Mouse (Mus musculus): ENCODE data around the gene Psmd11.
"Not testable (repeated sequence)": the region's sequence is repeated elsewhere in the genome, so short reads cannot be mapped to it uniquely, and the experiment has no call there.

Gene Psmd11

GRCm38 (mm10) chr11:80428381-80429008 is at the start of gene Psmd11:
Psmd11 (plus strand) TSS chr11:80428615.
- peak; percentile 95 for DNase-seq (ENCODE audit: low spot score)

DNA sequence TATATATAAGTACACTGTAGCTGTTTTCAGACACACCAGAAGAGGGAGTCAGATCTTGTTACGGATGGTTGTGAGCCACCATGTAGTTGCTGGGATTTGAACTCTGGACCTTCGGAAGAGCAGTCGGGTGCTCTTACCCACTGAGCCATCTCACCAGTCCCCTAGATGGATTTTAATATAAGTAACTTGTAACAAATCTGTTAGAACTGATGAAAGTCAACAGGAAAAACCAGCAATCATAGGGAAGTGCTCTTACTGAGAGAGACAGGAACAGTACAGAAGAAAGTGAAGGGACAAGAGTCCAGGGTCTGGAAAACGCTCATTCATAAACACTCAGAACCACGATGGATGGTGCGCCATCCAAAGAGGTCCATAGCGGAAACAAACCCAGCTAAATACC is 49.2 kb upstream of the Psmd11 start:
- not testable (repeated sequence) for DNase-seq (ENCODE audit: low spot score)

DNA sequence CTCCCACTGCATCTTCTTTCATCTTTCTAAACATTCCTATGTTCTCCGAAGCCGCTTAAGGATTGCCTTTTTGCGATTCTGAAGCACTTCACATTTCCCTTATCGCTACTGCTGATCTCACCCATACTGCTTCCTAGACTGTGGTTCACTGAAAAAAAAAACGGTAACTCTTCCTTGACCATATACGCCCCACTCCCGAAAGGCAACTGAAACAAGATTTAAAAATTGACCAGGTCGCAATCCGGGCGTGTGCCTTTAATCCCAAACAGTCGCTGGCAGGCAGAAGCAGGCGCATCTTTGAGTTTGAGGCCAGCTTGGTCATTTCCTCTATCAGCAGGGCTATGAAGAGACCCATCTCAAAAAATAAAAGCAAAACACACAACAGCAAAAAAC is 45.8 kb upstream of the Psmd11 start:
- DNase-seq (ENCODE audit: low spot score), result peak; percentile 23

- DNase-seq (ENCODE audit: low spot score), result peak; percentile 99
Measured at GRCm38 (mm10) chr11:80383019-80383625, 45.3 kb upstream of the Psmd11 start, which contains the start of gene Zfp207. Zfp207 (plus strand) TSS chr11:80383279.

DNA sequence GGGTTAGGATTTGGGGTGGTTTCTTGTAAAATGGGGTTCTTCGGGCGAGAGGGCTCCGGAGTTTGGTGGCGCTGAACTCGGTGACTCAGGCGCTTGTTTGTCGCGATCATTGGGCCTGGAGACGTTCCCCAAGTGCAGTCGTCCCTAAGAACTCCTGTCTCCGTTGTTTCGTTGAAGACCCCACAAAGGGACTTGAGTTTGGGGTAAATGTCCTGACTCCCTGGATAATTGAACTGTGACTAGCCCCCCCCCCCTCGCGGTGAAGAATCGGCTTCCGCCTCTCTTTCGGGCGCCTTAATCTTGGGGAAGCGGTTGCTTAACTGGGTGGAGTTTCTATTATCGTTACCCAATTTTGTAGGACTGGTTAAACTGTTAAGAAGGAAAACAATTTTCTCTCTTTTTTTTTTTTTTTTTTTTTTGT is 44.8 kb upstream of the Psmd11 start:
- DNase-seq (ENCODE audit: low spot score), result peak; percentile 41

DNA sequence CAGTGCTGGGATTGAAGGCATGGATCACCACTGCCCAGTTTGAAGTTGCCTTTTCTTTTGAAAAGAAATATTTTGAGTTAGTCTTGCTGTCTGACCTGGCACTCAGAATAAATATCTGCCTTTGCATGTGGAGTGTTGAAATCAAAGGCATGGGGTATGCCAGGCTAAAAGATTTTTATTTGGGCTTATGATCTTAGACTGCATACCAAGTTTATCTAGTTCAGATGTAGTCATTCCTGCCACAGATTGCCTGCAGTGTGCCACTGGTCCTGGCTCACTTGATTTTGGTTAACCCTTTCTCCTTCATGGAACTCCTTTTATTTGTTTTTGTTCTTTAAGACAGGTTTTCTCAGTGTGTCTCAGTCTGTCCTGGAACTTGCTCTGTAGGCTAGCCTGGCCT is 44.0 kb upstream of the Psmd11 start:
- no peak for DNase-seq (ENCODE audit: low spot score)

DNA sequence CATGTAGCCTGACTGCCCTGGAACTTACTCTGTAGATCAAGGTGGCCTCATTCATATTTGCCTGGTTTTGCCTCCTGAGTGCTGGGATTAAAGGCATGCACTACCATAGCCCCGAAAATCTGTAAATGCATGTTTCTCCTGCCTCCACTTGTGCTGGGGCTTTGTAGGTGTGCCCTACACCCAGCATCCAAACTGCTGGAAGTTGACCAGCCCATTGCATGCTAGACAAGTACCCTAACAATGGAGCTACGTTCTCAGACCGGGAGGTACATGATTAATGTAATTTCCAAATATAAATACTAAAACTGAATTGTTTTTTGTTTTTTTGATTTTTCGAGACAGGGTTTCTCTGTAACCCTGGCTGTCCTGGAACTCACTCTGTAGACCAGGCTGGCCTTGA is 43.4 kb upstream of the Psmd11 start:
- DNase-seq (ENCODE audit: low spot score), result no peak

GRCm38 (mm10) chr11:80386790-80387189 is 41.6 kb upstream of the Psmd11 start:
- DNase-seq (ENCODE audit: low spot score), result no peak

GRCm38 (mm10) chr11:80389885-80390284 is 38.5 kb upstream of the Psmd11 start:
- no peak for DNase-seq (ENCODE audit: low spot score)

GRCm38 (mm10) chr11:80391407-80392120 is 36.9 kb upstream of the Psmd11 start:
- DNase-seq (ENCODE audit: low spot score), result no peak

- DNase-seq (ENCODE audit: low spot score), result no peak
Measured at GRCm38 (mm10) chr11:80395930-80396329, 32.5 kb upstream of the Psmd11 start.

- no peak for DNase-seq (ENCODE audit: low spot score)
Measured at GRCm38 (mm10) chr11:80396617-80397016, 31.8 kb upstream of the Psmd11 start.

- DNase-seq (ENCODE audit: low spot score), result not testable (repeated sequence)
Measured at GRCm38 (mm10) chr11:80407878-80408277, 20.5 kb upstream of the Psmd11 start.

DNA sequence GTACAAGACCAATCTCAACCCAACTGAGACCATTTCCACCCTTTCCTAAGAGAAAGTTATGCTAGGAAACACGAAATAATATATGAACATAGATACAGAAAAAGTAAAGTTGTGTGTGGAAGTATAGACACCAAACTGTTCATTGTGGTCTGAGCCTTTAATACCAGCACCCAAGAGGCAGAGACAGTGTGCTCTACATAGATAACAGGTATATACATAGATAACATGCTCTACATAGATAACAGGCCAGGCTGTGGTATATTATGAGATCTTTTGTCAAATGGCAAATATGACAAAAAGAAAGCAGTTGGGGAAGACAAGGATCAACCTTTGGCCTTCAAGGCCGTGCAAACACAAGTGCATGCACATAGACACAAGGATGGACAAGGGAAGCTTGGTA is 18.0 kb upstream of the Psmd11 start:
- no peak for DNase-seq (ENCODE audit: low spot score)

DNA sequence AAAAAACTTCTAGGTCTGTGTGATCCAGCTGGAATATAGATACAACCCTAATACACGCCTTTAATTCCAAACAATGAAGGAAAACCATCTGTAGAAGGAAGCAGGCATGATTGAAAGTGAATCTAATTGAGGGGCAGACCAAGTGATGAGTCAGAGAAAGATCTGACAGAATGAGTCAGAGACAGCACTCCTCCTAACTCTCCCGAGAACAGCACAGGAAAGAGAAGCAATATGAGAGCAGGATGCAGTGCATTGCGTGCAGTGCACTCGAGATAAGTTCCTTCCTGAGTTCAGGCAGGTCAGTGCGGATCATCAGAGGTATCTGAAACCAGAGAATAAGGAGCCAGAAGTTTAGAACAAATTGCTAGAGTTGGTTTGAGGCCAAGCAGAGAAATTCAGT is 11.3 kb upstream of the Psmd11 start:
- no peak for DNase-seq (ENCODE audit: low spot score)

GRCm38 (mm10) chr11:80419743-80420142 is 8.7 kb upstream of the Psmd11 start:
- DNase-seq (ENCODE audit: low spot score), result no peak

GRCm38 (mm10) chr11:80420202-80420984 is 8.0 kb upstream of the Psmd11 start:
- no peak for DNase-seq (ENCODE audit: low spot score)

GRCm38 (mm10) chr11:80421421-80422047 is 6.9 kb upstream of the Psmd11 start:
- no peak for DNase-seq (ENCODE audit: low spot score)

- DNase-seq (ENCODE audit: low spot score), result no peak
Measured at GRCm38 (mm10) chr11:80424691-80425090, 3.7 kb upstream of the Psmd11 start.

DNA sequence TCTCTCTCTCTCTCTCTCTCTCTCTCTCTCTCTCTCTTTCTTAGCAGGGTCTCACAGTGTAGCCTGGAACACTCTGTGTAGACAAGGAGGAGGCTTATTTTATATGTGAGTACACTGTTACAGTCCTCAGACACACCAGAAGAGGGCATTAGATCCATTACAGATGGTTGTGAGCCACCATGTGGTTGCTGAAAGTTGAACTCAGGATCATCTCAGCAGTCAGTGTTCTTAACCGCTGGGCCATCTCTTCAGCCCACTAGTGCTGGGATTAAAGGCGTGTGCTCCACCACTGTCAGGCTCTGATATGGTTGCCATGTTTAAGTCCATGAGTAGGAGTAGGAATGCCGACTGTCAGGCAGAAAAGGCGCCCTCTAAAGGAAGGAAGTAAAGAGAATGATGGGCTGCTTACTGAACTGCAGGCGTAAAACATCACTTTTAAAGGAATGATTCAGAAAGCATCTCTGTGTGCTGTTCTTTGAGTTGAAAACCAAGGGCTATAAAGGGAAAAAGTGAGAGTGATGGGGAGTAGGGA is 3.1 kb upstream of the Psmd11 start:
- DNase-seq (ENCODE audit: low spot score), result no peak

DNA sequence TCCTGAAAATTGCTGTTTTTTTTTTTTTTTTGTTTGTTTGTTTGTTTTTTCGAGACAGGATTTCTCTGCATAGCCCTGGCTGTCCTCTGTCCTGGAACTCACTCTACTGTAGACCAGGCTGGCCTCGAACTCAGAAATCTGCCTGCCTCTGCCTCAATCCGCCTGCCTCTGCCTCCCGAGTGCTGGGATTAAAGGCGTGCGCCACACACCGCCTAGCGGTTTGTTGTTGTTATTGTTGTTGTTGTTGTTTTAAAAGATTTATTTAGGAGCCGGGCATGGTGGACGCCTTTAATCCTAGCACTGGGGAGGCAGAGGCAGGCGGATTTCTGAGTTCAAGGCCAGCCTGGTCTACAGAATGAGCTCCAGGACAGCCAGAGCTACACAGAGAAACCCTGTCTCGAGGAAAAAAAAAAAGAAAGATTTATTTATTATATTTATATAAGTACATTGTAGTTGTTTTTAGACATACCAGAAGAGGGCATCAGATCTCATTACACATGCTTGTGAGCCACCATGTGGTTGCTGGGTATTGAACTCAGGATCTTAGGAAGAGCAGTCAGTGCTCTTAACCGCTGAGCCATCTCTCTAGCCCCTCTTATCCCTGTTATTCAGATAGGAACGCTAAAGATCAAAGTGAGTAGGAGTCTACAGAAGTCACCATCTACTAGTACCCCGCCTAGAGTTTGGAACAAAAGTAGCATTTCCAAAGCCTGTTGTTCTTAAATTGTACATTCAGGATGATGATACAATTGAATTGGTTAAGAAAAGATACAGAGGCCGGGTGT is 2.2 kb upstream of the Psmd11 start:
- DNase-seq (ENCODE audit: low spot score), result not testable (repeated sequence)
